Mouse (Mus musculus): Measurements from ENCODE around the gene Tbx15. TPM values are rescaled to one million over a fixed set of nuclear protein-coding genes. Genes with fewer than 3 reads are reported as not detected.
"Not testable (repeated sequence)": the region's sequence is repeated elsewhere in the genome, so short reads cannot be mapped to it uniquely, and the experiment has no call there.

Gene Tbx15
- total RNA-seq, 2 experiments from 2014 or later: 0.41 to 0.53 TPM

DNA sequence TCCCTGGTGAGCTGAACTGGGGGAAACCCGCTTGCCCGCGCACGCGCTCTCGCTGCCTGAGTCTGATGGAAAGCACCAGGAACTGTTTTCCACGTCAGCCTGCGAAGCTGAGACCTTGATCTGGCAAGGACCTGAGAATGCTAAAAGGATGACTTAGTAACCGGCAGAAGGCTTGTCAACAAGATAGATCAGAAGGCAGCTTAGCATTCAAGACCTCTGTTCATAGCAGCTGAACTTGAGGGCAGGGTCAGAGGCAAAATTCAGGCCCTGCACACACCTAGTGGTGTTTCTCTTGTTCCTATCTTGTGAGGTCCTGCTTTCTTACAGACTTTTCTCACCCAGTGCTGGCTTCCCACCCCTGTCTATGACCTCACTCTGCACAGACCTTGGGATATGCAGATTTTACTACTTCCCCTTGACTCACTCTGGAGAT is 23.3 kb downstream of the Tbx15 start:
- intact Hi-C loops (cut with DNase I): no loop called here
- DNase-seq: no peak

GRCm38 (mm10) chr3:99264695-99265094 is 24.5 kb downstream of the Tbx15 start:
- DNase-seq: no peak
- intact Hi-C loops (cut with DNase I): no loop called here

GRCm38 (mm10) chr3:99266752-99267303 is 26.6 kb downstream of the Tbx15 start:
- intact Hi-C loops (cut with DNase I): no loop called here
- no peak for DNase-seq

DNA sequence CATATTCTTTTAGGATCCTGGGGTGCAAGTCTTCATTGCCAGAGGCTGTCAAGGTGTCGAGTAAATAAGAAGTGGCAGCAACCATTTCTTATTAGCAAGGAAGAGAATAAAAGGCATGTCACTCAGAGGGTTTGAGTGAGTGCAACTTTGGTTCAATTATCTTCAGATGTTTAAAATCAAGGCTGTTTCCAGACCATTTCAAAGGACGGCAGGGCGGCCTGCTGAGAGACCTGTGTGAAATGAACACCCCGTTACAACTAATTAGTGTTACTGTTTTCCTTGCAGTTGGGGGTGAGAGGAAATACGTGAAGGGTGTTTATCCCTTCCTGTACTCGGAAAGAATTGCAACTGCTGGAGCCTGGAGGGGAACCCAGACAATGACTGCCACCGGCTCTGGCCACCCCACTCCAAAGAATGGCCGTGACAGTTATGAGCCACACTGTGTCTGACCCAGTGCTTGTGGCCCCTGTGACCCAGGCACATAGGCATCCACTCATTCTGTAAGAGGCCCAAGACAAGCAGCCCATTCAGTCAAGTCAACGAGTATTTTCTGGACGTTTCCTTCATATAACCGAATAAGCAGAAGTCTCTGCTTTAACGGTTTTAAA is 37.9 kb downstream of the Tbx15 start:
- no peak for DNase-seq
- intact Hi-C loops (cut with DNase I): no loop called here

- intact Hi-C loops (cut with DNase I): no loop called here
- DNase-seq: no peak
These were observed 39.5 kb downstream of the Tbx15 start for GRCm38 (mm10) chr3:99279718-99280117.

DNA sequence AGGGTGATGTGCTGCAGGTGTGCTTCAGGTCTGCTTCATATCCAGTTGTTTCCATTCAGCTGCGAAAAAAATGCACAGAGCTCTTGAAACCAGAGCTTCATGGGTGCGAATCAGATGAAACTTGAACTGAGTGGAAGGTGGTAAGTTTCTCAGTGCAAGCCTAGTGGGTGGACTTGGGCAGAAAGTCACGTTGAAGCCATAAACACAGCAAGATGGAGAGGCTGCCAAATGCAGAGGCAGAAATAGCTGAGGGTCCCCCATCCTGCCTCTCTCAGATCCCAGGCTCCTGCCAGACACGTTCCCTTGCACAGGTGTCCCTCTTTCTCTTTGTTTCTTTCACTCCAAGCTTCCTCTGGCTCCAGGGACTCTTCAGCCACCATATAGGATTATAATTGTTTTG is 41.3 kb downstream of the Tbx15 start:
- no peak for DNase-seq
- intact Hi-C loops (cut with DNase I): no loop called here

GRCm38 (mm10) chr3:99288302-99288701 is 48.1 kb downstream of the Tbx15 start:
- no peak for DNase-seq
- intact Hi-C loops (cut with DNase I): no loop called here

- intact Hi-C loops (cut with DNase I): no loop called here
- peak; percentile 3 to 4 for DNase-seq
These were observed 50.0 kb downstream of the Tbx15 start for GRCm38 (mm10) chr3:99290064-99290702.

GRCm38 (mm10) chr3:99290878-99291277 is 50.7 kb downstream of the Tbx15 start:
- no peak for DNase-seq
- intact Hi-C loops (cut with DNase I): no loop called here

GRCm38 (mm10) chr3:99291386-99291785 is 51.2 kb downstream of the Tbx15 start:
- no peak for DNase-seq
- intact Hi-C loops (cut with DNase I): no loop called here

GRCm38 (mm10) chr3:99292531-99292931 is 52.4 kb downstream of the Tbx15 start:
- intact Hi-C loops (cut with DNase I): no loop called here
- DNase-seq: no peak

- intact Hi-C loops (cut with DNase I); DNase-seq: not testable (repeated sequence)
These were observed 54.0 kb downstream of the Tbx15 start for GRCm38 (mm10) chr3:99294209-99294608.

GRCm38 (mm10) chr3:99295301-99295700 is 55.1 kb downstream of the Tbx15 start:
- intact Hi-C loops (cut with DNase I): no loop called here
- DNase-seq: no peak

- DNase-seq: no peak
- intact Hi-C loops (cut with DNase I): no loop called here
These were observed 56.0 kb downstream of the Tbx15 start for GRCm38 (mm10) chr3:99296186-99296585.

- no peak for DNase-seq
- intact Hi-C loops (cut with DNase I): no loop called here
These were observed 60.7 kb downstream of the Tbx15 start for GRCm38 (mm10) chr3:99300846-99301245.

- no peak for DNase-seq
- intact Hi-C loops (cut with DNase I): no loop called here
These were observed 70.7 kb downstream of the Tbx15 start for GRCm38 (mm10) chr3:99310877-99311276.

GRCm38 (mm10) chr3:99311943-99312635 is 71.9 kb downstream of the Tbx15 start:
- intact Hi-C loops (cut with DNase I): no loop called here
- no peak for DNase-seq

DNA sequence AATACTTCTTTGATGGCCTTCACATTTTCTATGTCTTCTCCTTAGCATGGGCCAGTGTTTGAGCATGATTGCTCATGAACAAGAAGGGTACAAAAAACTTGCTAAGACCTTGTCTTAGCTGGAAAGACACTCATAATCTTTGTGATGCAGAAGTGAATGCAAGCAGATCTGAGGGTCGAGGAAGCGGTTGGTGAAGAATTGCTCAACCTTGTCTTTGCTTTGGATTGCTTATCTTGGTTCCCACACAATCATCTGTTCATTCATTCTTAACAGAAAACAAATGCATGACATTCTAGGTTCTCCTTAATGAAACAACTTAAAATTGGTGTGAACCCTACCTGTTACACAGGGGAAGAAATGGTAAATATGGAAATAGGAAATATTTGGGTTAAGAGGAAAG is 82.2 kb downstream of the Tbx15 start:
- no peak for DNase-seq
- intact Hi-C loops (cut with DNase I): no loop called here

- intact Hi-C loops (cut with DNase I): no loop called here
- no peak for DNase-seq
These were observed 89.1 kb downstream of the Tbx15 start for GRCm38 (mm10) chr3:99329316-99329715.

GRCm38 (mm10) chr3:99331086-99331485 is 90.9 kb downstream of the Tbx15 start:
- intact Hi-C loops (cut with DNase I): no loop called here
- DNase-seq: no peak

GRCm38 (mm10) chr3:99336866-99337265 is 96.7 kb downstream of the Tbx15 start:
- intact Hi-C loops (cut with DNase I): no loop called here
- DNase-seq: no peak

GRCm38 (mm10) chr3:99338756-99339155 is 98.6 kb downstream of the Tbx15 start:
- intact Hi-C loops (cut with DNase I): no loop called here
- DNase-seq: no peak

All from heart, postnatal 36 days (tissue).